Mouse (Mus musculus): ENCODE measurements around the gene Zhx3.

Gene Zhx3

DNA sequence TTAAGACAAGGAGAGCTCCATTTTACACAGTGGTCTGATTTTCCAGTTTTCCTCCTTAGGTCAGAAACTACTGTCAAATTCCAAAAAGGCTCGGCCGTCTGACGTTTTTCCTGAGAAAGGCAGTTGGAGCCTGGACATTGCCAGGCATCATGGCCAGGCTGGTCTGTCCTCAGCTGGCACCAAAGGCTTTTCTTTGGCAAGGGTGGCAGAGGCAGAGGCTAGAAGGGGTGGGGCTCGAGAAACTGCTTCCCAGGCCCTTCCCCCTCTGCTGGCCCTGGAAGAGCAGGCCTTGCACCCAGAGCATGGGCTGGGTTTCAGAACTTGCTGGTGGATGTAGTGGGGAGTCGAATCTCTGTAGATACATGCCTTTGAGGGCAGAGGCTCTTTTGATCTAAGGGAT lies 9.6 kb upstream of the Zhx3 start:
- DNase-seq (ENCODE audit: low spot score) = no peak

DNA sequence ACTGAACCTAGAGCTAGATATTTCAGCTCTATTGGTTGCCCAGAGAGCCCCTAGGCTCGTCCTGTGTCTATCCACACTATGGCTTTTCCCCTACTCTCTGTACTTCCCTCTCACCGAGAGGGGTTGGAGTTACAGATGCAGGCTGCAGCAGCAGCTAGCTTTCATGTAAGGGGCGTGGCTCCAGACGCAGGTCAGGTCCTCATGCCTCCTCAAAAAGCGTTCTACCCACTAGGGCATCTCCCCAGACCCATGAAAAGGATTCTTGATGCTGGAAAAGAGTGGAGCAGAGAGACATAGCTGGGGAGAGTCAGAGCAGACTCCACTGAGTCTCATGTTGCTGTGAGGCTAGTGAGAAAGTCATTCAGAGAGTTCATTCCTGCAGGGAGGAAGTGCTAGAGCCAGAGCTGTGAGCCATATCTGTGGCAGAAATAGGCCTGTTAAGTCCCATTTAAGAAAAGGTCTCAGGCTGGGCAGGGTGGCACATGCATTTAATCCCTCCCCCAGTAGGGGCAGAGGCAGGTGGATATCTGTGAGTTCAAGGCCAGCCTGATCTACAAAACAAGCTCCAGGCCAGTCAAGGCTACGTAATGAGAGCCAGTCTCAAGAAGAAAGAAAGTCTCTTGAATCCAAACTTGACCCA lies 8.8 kb upstream of the Zhx3 start:
- DNase-seq (ENCODE audit: low spot score) = no peak

DNA sequence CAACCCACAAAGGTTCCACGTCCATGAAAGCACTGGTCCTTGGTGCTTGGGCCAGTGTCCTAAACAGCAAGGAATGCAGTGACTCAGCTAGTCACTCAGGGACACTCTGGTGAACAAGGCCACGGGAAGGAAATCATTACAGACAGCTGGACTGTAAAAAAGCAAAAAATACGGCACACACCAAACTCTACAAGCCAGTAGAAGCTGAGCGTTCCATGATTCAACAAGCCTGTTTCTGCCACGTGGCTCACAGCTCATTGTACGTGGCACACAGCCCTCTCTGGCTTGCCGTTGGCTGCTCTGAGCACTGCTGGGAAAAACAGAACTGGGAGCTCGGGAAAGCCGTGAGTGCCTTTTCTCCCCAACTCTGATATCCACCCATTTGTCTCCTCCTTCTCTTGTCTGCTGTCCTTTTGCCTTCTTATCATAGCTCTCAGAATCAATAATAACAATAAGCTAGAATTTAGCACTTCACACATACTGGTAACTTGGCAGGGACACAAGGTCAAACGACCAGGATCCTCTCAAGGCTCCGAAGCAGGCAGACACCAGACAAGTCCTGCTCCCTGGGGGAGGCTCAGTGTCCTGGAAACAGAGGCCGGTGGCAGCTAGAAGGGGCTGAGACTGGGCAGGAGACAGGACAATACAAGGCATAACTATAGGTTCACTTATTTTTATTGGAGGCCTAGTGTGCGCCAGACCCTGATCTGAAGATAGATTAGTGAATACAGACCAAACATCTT lies 7.8 kb upstream of the Zhx3 start, which contains the start of gene Lpin3:
Lpin3 (plus strand) TSS at position 218 of the 743 bp plus-strand sequence.
- no peak for DNase-seq (ENCODE audit: low spot score)

DNA sequence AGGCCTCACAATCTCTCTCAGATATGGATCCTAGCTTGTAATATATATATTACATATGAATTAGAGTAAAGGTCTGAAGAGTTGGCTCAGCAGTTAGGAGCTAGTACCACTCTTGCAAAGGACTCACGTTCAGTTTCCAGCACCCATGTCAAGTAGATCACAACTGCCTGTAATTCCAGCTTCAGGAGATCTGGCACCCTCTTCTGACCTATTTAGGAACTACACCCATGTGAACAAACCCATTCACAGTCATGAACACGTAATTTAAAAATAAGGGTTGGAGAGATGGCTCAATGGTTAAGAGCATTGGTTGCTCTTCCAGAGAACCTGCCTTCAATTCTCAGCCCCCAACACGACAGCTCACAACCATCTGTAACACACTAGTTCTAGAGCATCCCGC lies 3.3 kb upstream of the Zhx3 start:
- no peak for DNase-seq (ENCODE audit: low spot score)

DNA sequence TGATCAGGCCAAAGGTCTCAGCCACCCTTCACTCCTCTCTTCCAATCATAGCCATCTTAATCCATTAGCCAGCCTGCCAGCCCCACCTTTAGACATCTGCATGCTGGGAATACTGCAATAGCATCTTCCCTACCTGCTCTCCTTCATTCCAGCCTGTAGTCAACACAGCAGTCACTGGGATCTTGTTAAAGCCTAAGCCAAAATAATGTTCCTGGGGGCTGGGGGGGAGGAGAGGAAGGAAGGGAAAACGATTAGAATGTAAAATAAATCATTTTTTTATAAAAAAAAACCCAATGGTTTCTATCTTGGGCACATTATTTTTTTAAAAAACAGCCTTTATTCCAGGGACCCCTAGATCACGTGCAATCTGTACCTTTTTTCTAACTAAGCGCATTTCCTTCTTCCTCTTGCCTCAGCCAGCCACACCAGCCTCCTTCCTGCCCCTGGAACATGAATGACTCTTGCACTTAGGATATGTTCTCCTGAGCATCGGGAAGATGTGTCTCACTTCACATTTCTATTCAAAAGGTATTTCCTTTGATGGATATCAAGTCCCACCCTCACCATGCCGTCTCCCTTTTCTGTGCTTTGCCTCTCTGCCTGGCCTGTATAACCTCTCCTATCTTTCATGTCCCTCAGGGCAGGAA lies 1.6 kb upstream of the Zhx3 start:
- no peak for DNase-seq (ENCODE audit: low spot score)

DNA sequence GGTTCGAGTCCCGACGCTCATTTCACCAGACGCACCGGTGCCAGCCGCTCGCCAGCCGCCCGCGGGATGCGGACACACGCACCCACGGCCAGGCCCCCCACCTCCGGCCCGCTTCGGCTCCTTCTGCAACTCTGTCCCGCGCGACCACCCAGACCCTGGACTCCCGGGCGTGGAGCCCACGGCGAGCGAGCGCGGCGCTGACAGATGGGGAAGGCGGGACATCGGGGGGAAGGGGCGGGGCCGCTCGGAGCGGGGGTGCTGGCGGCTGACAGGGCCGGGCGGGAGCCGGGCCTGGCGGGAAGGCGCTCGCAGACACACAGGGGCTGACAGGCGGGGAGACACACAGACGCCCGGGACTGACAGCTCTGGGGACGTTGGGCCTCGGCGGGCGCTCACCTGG lies 403 bp downstream of the Zhx3 start:
- peak; percentile 40 for DNase-seq (ENCODE audit: low spot score)

DNA sequence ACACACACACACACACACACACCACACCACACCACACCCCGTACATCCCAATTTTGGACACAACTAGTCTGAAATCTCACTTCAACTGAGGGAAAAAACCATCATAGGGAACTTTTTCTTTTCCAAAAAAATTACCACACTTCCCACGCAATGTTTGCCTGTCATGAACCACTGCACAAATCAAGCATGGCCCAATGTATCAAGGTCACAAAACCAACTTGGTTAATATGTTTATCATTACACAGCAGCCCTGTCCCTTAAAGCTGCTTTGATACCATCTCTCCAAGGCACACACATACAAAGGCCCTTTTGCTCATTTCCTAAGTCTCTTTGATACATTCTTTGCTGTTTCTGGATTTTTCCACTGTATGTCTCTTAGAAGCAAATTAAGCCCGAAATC lies 1.5 kb downstream of the Zhx3 start:
- no peak for DNase-seq (ENCODE audit: low spot score)

DNA sequence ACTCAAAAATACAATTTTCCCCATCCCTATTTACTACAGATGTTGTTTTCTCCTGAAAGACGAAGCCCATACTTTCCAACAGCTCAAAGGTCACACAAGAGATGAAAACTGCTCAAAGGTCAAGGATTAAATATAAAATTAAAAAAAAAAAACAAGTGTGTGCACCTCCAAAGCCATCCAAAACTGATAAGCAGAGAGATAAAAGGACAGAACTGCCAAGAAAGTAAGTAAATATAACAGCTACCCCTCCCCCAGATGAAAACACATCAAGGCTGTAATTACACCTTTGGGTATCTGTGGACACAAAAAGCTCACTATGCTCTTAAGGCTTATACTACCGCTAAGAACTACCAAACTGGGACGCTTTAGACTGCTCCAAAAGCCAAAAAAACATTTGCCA lies 3.4 kb downstream of the Zhx3 start:
- DNase-seq (ENCODE audit: low spot score) = no peak

DNA sequence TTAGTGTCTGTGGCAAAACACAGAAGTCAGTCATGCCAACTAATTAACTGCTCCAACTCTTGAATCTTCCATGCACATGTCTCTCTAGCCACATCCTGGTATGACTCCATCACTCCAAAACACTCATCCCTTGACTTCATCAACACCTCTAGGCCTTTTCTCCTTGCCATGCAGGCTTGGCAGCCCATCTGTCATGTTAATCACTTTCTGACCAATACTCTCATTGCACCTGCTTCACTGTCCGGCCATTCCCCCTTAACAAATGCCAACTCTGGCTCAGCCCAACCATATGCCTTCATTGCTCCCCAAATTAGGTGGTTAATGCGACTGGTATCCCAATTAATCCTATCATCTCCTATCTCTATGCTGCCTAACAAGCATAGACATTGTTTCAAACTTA lies 7.5 kb downstream of the Zhx3 start:
- no peak for DNase-seq (ENCODE audit: low spot score)

DNA sequence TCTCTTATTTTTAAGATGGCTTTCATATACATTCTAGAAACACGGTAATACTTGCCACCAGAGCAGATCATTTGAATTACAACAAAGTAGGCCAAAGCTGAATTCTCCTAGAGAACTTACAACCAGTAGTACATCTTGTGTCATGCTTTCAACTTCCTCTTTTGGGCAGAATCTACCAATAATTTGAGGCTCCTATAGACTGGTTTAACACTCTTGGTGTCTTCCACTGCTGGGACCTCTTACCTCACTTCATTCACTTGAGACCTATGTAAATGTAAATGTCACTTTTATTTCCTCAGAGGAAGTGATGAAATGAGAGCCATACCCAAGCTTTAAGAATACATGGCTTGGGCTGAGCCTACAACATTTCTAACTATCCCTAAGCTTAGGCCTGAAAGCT lies 8.7 kb downstream of the Zhx3 start:
- no peak for DNase-seq (ENCODE audit: low spot score)

DNA sequence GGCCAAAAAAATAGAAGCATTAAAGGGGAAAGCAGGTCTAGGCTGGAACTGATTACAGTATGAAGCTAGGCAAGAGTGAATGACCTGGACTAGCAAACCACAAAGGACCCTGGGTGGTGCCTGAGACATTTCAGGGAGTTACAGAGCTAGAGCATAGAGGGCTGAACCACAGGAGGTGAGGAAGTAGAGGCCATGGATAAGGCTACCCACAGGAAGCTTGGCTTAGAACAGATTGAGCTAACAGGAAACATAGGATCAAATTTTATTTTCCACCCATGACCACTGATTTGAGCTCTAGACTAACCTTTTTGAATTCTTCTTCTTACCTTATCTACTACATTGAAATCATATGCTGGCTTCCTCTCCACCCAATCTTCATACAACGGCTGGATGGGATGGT lies 12.4 kb downstream of the Zhx3 start:
- DNase-seq (ENCODE audit: low spot score) = no peak

DNA sequence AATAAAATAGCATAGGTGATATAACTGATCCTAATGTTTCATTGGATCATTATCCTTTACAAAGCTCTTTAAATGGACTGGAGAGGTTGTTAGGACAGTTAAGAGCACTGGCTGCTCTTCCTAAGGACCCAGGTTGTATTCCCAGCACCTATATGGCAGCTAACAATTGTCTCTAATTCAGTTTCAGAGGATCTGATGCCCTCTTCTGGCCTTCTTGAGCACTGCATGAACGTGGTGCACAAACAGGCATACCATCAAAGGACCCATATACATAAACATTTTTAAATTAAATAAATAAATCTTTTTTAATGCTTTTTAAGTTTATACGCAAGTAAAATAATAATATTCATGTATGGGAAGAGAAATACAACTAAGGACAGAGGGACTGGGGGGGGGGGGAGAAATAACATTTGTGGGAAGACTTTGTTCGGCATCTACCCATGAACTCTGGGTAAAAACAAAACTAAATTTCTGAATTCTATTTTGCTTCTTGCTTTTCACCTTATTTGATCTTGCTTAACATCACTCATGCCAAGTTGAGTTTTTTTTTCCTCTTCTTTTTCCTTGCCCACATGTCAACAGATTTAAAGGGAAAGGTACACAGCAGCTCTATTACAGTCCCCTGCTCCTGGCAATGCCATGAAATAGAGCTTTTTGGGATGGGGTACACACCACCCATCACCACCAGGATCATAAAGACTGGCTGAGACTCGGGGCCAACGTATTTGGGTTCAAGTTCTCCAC lies 16.3 kb downstream of the Zhx3 start:
- no peak for DNase-seq (ENCODE audit: low spot score)

DNA sequence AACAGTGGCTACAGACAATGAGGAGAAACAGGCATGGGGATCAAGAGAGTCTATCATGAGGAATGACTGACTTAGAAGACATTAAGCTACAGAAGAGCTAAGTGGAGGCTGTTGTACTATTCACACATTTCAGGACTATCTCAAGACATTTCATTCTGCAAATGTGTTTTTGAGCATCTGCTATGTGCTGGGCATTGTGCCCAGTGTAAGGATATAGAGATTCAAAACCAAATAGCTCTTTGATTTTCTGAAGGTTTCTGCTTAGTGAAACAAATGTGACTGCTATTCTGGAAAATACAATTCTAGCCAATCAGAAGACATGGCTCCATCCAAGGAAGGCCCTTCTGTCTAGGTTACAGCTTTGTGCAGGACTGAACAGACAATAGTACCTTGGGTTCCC lies 18.1 kb downstream of the Zhx3 start:
- no peak for DNase-seq (ENCODE audit: low spot score)

DNA sequence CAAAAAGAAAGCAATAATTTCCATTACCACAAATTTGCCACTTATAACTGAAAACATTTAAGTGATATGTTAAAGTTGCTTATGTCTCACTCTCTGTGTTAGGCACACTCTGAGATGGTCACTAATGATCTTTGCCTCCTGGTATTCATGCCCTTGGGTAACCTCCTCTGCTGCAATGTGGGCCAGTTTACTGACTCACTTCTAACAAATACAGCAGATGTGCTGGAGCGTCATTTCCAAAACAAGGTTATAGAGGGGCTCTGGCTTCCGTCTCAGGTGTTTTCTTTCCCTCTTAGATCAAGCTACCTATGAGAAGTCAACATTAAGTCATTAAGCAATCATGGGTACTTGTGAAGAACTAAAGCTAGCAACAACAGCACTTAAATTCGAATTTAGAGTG lies 22.4 kb downstream of the Zhx3 start:
- DNase-seq (ENCODE audit: low spot score) = no peak

DNA sequence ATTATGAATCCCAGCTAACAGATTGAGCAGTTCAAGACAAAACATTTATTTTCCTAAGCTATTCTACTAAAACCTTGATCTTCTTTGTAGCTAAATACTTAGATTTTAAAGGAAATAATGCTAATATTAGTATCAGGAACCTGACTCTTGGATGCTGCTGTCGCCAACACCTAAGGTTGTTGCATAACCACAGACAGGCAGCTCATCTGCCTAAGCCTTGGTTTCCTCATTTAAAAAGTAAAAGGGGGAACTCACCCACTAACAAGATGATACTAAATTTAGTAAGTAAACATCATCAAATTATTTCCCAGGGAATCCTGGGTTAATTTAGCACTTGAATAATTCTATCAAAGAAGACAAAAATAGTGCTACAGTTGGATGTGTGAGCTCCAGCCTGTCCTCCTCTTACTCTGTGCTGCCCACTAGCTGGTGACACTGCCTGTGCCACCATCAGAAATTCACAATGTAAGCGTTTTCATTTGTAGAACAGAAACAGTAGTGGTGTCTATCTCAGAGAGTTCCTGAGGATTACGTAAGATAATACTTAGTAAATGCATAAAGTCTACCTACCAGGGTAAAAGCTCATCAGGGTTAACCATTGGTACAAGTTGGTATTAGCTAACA lies 23.1 kb downstream of the Zhx3 start:
- DNase-seq (ENCODE audit: low spot score) = no peak

DNA sequence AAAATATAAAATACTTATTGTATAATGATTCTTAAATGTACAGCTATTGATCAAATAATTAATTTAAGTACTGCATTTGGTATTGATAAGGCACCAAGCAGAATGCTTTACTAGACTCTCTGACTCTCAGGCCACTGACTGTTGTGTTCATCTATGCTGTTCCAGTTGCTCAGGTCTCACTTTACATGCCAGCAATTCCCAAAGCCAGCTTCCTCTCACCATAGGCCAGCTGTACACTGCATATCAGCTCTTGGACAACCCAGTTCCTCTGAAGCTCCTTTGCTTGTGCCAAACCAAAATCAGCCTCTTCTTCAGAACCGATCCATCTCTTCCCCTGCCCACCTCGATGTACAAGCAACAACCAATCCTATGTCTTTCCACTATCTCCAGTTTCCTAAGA lies 24.6 kb downstream of the Zhx3 start:
- DNase-seq (ENCODE audit: low spot score) = no peak

DNA sequence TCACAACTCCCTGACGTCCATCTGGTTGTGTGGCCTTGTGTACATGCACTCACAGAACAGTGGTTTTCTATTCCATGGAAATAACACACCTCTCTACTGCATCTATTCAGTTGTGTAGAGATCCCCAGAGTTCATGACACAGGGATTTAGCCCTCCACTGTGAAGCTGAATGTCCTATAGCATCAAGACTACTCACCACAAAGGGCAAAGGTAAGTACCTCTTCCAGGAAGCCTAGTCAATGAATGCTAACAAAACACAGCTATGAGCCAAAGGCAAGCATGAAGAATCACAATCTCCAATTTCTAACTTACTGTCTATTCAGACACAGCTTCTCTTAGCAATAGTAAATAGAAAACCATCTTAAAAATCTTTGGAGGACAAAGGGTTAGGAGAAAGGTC lies 25.1 kb downstream of the Zhx3 start:
- no peak for DNase-seq (ENCODE audit: low spot score)

DNA sequence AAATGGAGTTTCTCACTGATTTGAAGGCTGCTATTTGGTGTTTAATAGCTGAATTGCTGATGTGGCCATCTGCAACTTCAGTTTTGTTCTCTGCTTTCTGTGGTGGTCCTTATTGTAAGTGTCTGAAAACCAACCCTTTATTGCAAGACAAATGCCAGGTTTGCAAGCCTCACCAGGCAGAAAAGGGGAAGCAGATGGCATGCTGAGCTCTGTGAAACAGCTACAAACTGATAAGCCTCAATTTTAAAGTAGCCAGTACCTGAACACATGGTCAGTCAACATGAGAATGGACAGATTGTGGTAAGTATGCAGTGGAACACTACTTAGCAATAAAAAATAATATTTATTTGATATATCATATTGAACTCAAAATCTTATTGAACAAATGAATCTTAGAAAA lies 32.0 kb downstream of the Zhx3 start:
- no peak for DNase-seq (ENCODE audit: low spot score)

DNA sequence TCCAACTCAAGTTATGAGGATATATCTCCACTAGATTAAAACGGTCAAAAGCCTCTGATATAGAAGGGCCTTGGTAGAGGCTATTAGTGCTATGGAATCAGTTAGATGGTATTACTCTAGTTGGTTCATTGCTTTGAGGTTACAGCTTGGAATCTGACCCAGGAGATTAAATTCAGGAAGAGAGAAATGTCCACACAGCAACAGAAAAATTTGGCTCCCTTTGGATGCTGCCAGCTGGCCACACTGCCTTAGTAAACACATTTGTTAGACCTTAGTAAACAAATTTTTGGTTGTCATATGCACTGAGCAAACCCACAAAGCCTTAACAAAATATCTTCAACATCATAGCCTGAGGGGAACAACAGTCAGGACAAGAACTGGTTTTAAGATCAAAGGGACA lies 62.0 kb downstream of the Zhx3 start:
- DNase-seq (ENCODE audit: low spot score) = no peak

DNA sequence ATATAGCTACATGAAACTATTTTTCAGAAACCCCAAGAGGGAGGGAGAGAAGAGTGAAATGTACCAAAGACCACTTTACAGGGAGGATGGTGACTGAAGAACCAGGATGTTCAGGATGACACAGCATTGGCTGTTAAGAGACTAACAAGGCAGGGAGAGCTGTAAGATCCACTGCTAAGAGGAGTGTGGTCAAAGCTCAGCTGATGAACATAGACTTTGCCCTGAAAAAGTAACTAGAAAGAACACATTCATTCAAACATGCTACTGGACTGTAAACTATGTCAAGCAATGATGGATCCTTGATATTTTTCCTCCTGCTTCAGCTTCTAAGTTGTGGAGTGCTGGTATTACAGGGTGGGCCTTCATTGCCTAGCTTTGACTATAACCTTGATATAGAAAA lies 62.4 kb downstream of the Zhx3 start:
- DNase-seq (ENCODE audit: low spot score) = no peak

DNA sequence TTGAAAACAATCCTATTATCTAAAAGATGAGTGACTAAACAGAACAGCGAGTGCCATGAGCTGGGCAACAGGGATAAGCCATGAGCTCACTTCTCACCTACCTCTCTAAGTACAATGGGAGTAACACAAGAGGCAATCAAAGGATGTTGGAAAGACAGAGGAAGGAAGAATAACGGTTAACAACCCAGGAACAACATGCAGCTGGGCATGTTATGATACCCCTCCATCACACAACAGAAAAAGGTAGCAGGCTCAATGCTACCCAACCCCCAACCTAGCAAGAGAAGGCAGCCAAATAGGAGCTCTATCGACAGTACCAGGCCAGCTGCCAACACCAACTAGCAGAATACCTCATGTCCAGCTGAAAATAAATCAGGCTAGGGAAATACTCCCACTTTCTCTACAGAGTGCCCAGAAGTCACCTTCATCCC lies 66.7 kb downstream of the Zhx3 start:
- DNase-seq (ENCODE audit: low spot score) = no peak

DNA sequence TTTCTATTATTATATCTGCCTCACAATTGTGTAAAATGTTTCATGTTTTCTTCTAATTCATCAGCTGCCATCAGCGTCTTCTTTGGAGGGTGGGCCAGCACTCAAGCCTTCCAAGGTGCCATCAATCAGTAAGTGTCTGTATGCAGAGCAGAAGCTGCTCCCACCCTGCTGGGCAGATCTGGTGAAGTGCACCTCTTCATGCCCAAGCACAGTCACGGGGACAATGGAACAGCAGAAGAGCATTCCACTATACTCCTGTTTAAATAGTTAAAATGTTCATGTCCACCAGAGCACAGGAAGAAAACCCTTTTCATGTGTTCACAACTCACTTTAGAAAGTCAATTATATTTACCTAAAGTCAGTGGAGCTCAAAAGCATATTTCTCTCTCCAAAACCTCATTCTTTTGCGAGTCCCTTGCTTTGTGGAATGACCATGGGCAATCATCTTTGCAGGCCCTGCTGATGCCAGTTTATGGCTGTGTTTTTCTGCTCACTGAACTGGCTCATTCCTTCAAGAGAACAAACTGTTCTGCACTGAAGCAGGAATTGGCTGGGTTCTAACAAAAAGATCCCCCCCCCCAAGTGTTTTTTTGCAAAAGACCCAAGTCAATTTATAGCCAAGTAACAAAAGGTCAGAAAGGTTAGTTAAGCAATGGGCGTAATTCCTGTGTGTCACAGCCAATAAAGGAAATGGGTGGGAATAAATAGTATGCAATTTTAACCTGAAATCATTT lies 67.8 kb downstream of the Zhx3 start:
- DNase-seq (ENCODE audit: low spot score) = peak; percentile 26
